Mouse (Mus musculus) E14TG2a.4 (cell line): ENCODE results near the gene Lrrc74b.
"Not testable (repeated sequence)": the region's sequence is repeated elsewhere in the genome, so short reads cannot be mapped to it uniquely, and the experiment has no call there.

Source experiments
- H3K27me3 ChIP-seq: 2 replicates; pipeline ENCODE4 v1.6.1; 2014; ENCODE audit warnings: low read length, control low read depth; ENCODE audit not compliant: insufficient read depth
- H3K36me3 ChIP-seq: 2 replicates; pipeline ENCODE4 v1.6.1; 2014; ENCODE audit warnings: low read length, control low read depth; ENCODE audit not compliant: insufficient read depth
- H3K4me1 ChIP-seq: replicated peaks from 2 replicates; pipeline ENCODE4 v1.6.1; 2014; ENCODE audit warnings: low read depth, low read length, control low read depth
- H3K4me3 ChIP-seq: replicated peaks from 2 replicates; pipeline ENCODE4 v1.5.1; 2014; ENCODE audit warnings: mild to moderate bottlenecking, low read length
- H3K9me3 ChIP-seq: 2 replicates; pipeline ENCODE4 v1.6.1; 2014; ENCODE audit warnings: low read length, control low read depth
- CTCF ChIP-seq: conservative IDR thresholded peaks from 2 replicates; pipeline ENCODE4 v1.5.1; 2014; ENCODE audit warnings: low read length
- NANOG ChIP-seq: IDR thresholded peaks from 2 replicates; pipeline ENCODE4 v1.6.1; 2014; ENCODE audit warnings: borderline replicate concordance, low read length, mixed read lengths
- POU5F1 ChIP-seq: IDR thresholded peaks from 2 replicates; pipeline ENCODE4 v1.6.1; 2014; ENCODE audit warnings: low read length, borderline replicate concordance

The Lrrc74b gene

GRCm38 (mm10) chr16:17556907-17557306 is 4.1 kb downstream of the Lrrc74b start:
- H3K9me3 ChIP-seq: no peaks in the 10 kb centered on the region
- H3K27me3 ChIP-seq: peaks cover 24% of the 10 kb centered on the region
- H3K4me3 ChIP-seq: no peak overlapping the region
- no peaks in the 10 kb centered on the region for H3K36me3 ChIP-seq
- TF ChIP-seq CTCF: no peak
- no peak for TF ChIP-seq NANOG
- no peak for TF ChIP-seq POU5F1
- H3K4me1 ChIP-seq: peaks cover 64% of the 10 kb centered on the region

GRCm38 (mm10) chr16:17556180-17556579 is 4.9 kb downstream of the Lrrc74b start:
- no peaks in the 10 kb centered on the region for H3K9me3 ChIP-seq
- TF ChIP-seq POU5F1: no peak
- no peak for TF ChIP-seq CTCF
- no peaks in the 10 kb centered on the region for H3K36me3 ChIP-seq
- H3K27me3 ChIP-seq: peaks cover 23% of the 10 kb centered on the region
- peaks cover 57% of the 10 kb centered on the region for H3K4me1 ChIP-seq
- no peak overlapping the region for H3K4me3 ChIP-seq

- not testable (repeated sequence) for H3K9me3 ChIP-seq, H3K36me3 ChIP-seq
- Histone ChIP-seq H3K27me3 (peaks cover 17% of the 10 kb centered on the region), H3K4me3 (peak overlapping the region; percentile 75), H3K4me1 (peaks cover 49% of the 10 kb centered on the region)
Observed at GRCm38 (mm10) chr16:17554702-17555101, 6.3 kb downstream of the Lrrc74b start.

- peaks cover 47% of the 10 kb centered on the region for H3K4me1 ChIP-seq
- TF ChIP-seq POU5F1 (no peak), CTCF (no peak), NANOG (no peak)
Observed at GRCm38 (mm10) chr16:17553910-17554685, 6.9 kb downstream of the Lrrc74b start.

GRCm38 (mm10) chr16:17552837-17553236 is 8.2 kb downstream of the Lrrc74b start:
- Histone ChIP-seq H3K4me1 (peaks cover 37% of the 10 kb centered on the region), H3K4me3 (no peak overlapping the region), H3K36me3 (no peaks in the 10 kb centered on the region), H3K9me3 (no peaks in the 10 kb centered on the region), H3K27me3 (peaks cover 14% of the 10 kb centered on the region)
- TF ChIP-seq NANOG (no peak), CTCF (no peak), POU5F1 (no peak)

More at GRCm38 (mm10) chr16:17553910-17554685, 6.9 kb downstream of the Lrrc74b start:
- H3K4me3 ChIP-seq: peak overlapping the region; percentile 75
- peaks cover 14% of the 10 kb centered on the region for H3K27me3 ChIP-seq
- H3K36me3 ChIP-seq: no peaks in the 10 kb centered on the region
- H3K9me3 ChIP-seq: no peaks in the 10 kb centered on the region

GRCm38 (mm10) chr16:17542632-17543031 is 18.4 kb downstream of the Lrrc74b start:
- Histone ChIP-seq H3K9me3 (no peaks in the 10 kb centered on the region; the same call in 1 of the 2 replicates), H3K36me3 (no peaks in the 10 kb centered on the region), H3K27me3 (peaks cover 25% of the 10 kb centered on the region), H3K4me1 (no peaks in the 10 kb centered on the region), H3K4me3 (no peak overlapping the region)
- TF ChIP-seq NANOG: no peak
- TF ChIP-seq CTCF: no peak

- Histone ChIP-seq H3K4me1 (peaks cover 16% of the 10 kb centered on the region), H3K36me3 (no peaks in the 10 kb centered on the region), H3K9me3 (no peaks in the 10 kb centered on the region), H3K27me3 (peaks cover 18% of the 10 kb centered on the region), H3K4me3 (no peak overlapping the region)
- no peak for TF ChIP-seq POU5F1
- no peak for TF ChIP-seq NANOG
- TF ChIP-seq CTCF: no peak
Observed at GRCm38 (mm10) chr16:17536584-17536983, 24.5 kb downstream of the Lrrc74b start.

GRCm38 (mm10) chr16:17532676-17533329 is 28.2 kb downstream of the Lrrc74b start:
- Histone ChIP-seq H3K36me3 (peaks cover 12% of the 10 kb centered on the region), H3K27me3 (no peaks in the 10 kb centered on the region; the same call in 1 of the 2 replicates), H3K4me3 (peak overlapping the region; percentile 87), H3K9me3 (no peaks in the 10 kb centered on the region), H3K4me1 (peaks cover 48% of the 10 kb centered on the region)
- TF ChIP-seq CTCF (no peak), POU5F1 (no peak)

GRCm38 (mm10) chr16:17532271-17532670 is 28.8 kb downstream of the Lrrc74b start:
- H3K4me3 ChIP-seq: peak overlapping the region; percentile 87
- TF ChIP-seq POU5F1 (no peak), CTCF (0 out of 2 replicates have a peak, but pooled peaks have one; percentile 7)
- H3K9me3 ChIP-seq: no peaks in the 10 kb centered on the region
- peaks cover 52% of the 10 kb centered on the region for H3K4me1 ChIP-seq
- H3K27me3 ChIP-seq: no peaks in the 10 kb centered on the region; the same call in 1 of the 2 replicates
- peaks cover 17% of the 10 kb centered on the region for H3K36me3 ChIP-seq
